Mouse (Mus musculus): ENCODE data around the gene Kdm2b.

- TF ChIP-seq POLR2A (IDR thresholded peaks at IDR 0.05; ENCODE audit: low read depth, low read length) (no peak), CTCF (IDR thresholded peaks at IDR 0.05; ENCODE audit: extremely low read depth, insufficient read depth, insufficient read length, insufficient replicate concordance) (no peak)
These were observed 42.1 kb downstream of the Kdm2b start for GRCm38 (mm10) chr5:122947534-122947933.

Measured in spleen, adult 2 months (tissue).